Mouse (Mus musculus): ENCODE results near the gene Olfr1102. TPM values are rescaled to one million over a fixed set of nuclear protein-coding genes. Genes with fewer than 3 reads are reported as not detected.

Gene Olfr1102
- not detected for polyA plus RNA-seq (2012; fragmentation: generic; extraction: Trizol)

- Histone ChIP-seq H3K4me3 (no peak within 1 kb of the TSS), H3K36me3 (ENCODE audit: control insufficient read depth, insufficient read depth) (no peaks in the 10 kb centered on the region), H3K27me3 (ENCODE audit: control insufficient read depth, insufficient read depth, insufficient read length) (no peaks in the 10 kb centered on the region), H3ac (ENCODE audit: control insufficient read depth, insufficient read length) (no peak within 1 kb of the TSS), H3K79me2 (ENCODE audit: control insufficient read depth, insufficient read depth) (no peaks in the 10 kb centered on the region), H3K4me2 (ENCODE audit: low read depth) (no peak within 1 kb of the TSS)
- no peak for TF ChIP-seq MYOG (IDR thresholded peaks at IDR 0.05; ENCODE audit: control insufficient read depth in 1 of 3, insufficient read depth in 1 of 3, insufficient read length in 2 of 3, low read depth in 2 of 3)
- TF ChIP-seq CEBPB (IDR thresholded peaks at IDR 0.05; ENCODE audit: insufficient read depth, poor library complexity, severe bottlenecking), result no peak
- TF ChIP-seq E2F4 (IDR thresholded peaks at IDR 0.05; ENCODE audit: insufficient read depth), result no peak
- no peak for TF ChIP-seq USF1 (IDR thresholded peaks at IDR 0.05; ENCODE audit: low read depth)
- TF ChIP-seq TCF12 (IDR thresholded peaks at IDR 0.05; ENCODE audit: insufficient read depth, poor library complexity, severe bottlenecking), result no peak
- no peak for TF ChIP-seq POLR2A (IDR thresholded peaks at IDR 0.05; ENCODE audit: insufficient read length, low read depth)
- TF ChIP-seq SRF (IDR thresholded peaks at IDR 0.05; ENCODE audit: control insufficient read depth, insufficient read length, low read depth), result no peak
- no peak for TF ChIP-seq REST (IDR thresholded peaks at IDR 0.05; ENCODE audit: insufficient read depth, insufficient read length)
- TF ChIP-seq MAX (IDR thresholded peaks at IDR 0.05; ENCODE audit: low read depth), result no peak
- TF ChIP-seq TCF3 (IDR thresholded peaks at IDR 0.05; ENCODE audit: insufficient read length, low read depth), result no peak
- TF ChIP-seq MYOD1 (IDR thresholded peaks at IDR 0.05; ENCODE audit: control insufficient read depth in 1 of 3, insufficient read length in 2 of 3, low read depth in 2 of 3), result no peak
- no peak for TF ChIP-seq POLR2AphosphoS2 (IDR thresholded peaks at IDR 0.05; ENCODE audit: insufficient read length, low read depth)
These were observed at the start of gene Olfr1102 for GRCm38 (mm10) chr2:86998098-86998497. TSS of gene Olfr1102 (plus strand) at chr2:86998398.

GRCm38 (mm10) chr2:86960593-86960992 lies 37.6 kb upstream of the Olfr1102 start, which contains the start of gene Olfr1099:
TSS of gene Olfr1099 (minus strand) at chr2:86960693.
- no peak for TF ChIP-seq CEBPB (IDR thresholded peaks at IDR 0.05; ENCODE audit: insufficient read depth, poor library complexity, severe bottlenecking)
- no peak for TF ChIP-seq REST (IDR thresholded peaks at IDR 0.05; ENCODE audit: insufficient read depth, insufficient read length)
- no peak for TF ChIP-seq POLR2A (IDR thresholded peaks at IDR 0.05; ENCODE audit: insufficient read length, low read depth)
- TF ChIP-seq TCF3 (IDR thresholded peaks at IDR 0.05; ENCODE audit: insufficient read length, low read depth), result no peak
- no peak for TF ChIP-seq TCF12 (IDR thresholded peaks at IDR 0.05; ENCODE audit: insufficient read depth, poor library complexity, severe bottlenecking)
- Histone ChIP-seq H3ac (ENCODE audit: control insufficient read depth, insufficient read length) (no peak within 1 kb of the TSS), H3K27me3 (ENCODE audit: control insufficient read depth, insufficient read depth, insufficient read length) (no peaks in the 10 kb centered on the region)

GRCm38 (mm10) chr2:86979854-86980253 lies 18.3 kb upstream of the Olfr1102 start, which contains the start of gene Olfr1100:
TSS of gene Olfr1100 (minus strand) at chr2:86979954.
- TF ChIP-seq MYOD1 (IDR thresholded peaks at IDR 0.05; ENCODE audit: control insufficient read depth in 1 of 3, insufficient read length in 2 of 3, low read depth in 2 of 3), result no peak
- no peak for TF ChIP-seq MYOG (IDR thresholded peaks at IDR 0.05; ENCODE audit: control insufficient read depth in 1 of 3, insufficient read depth in 1 of 3, insufficient read length in 2 of 3, low read depth in 2 of 3)
- no peak for TF ChIP-seq POLR2AphosphoS2 (IDR thresholded peaks at IDR 0.05; ENCODE audit: insufficient read length, low read depth)
- TF ChIP-seq E2F4 (IDR thresholded peaks at IDR 0.05; ENCODE audit: insufficient read depth), result no peak
- no peak for TF ChIP-seq MAX (IDR thresholded peaks at IDR 0.05; ENCODE audit: low read depth)
- no peak for TF ChIP-seq TCF12 (IDR thresholded peaks at IDR 0.05; ENCODE audit: insufficient read depth, poor library complexity, severe bottlenecking)
- TF ChIP-seq CEBPB (IDR thresholded peaks at IDR 0.05; ENCODE audit: insufficient read depth, poor library complexity, severe bottlenecking), result no peak
- TF ChIP-seq REST (IDR thresholded peaks at IDR 0.05; ENCODE audit: insufficient read depth, insufficient read length), result no peak
- TF ChIP-seq POLR2A (IDR thresholded peaks at IDR 0.05; ENCODE audit: insufficient read length, low read depth), result no peak
- TF ChIP-seq TCF3 (IDR thresholded peaks at IDR 0.05; ENCODE audit: insufficient read length, low read depth), result no peak
- TF ChIP-seq USF1 (IDR thresholded peaks at IDR 0.05; ENCODE audit: low read depth), result no peak
- no peak for TF ChIP-seq SRF (IDR thresholded peaks at IDR 0.05; ENCODE audit: control insufficient read depth, insufficient read length, low read depth)
- Histone ChIP-seq H3K27me3 (ENCODE audit: control insufficient read depth, insufficient read depth, insufficient read length) (no peaks in the 10 kb centered on the region), H3K36me3 (ENCODE audit: control insufficient read depth, insufficient read depth) (no peaks in the 10 kb centered on the region), H3ac (ENCODE audit: control insufficient read depth, insufficient read length) (no peak within 1 kb of the TSS), H3K4me2 (ENCODE audit: low read depth) (no peak within 1 kb of the TSS), H3K79me2 (ENCODE audit: control insufficient read depth, insufficient read depth) (no peaks in the 10 kb centered on the region), H3K4me3 (no peak within 1 kb of the TSS)

More at GRCm38 (mm10) chr2:86960593-86960992, 37.6 kb upstream of the Olfr1102 start, which contains the start of gene Olfr1099:
- H3K4me2 ChIP-seq (ENCODE audit: low read depth), result no peak within 1 kb of the TSS
- no peaks in the 10 kb centered on the region for H3K79me2 ChIP-seq (ENCODE audit: control insufficient read depth, insufficient read depth)
- no peak within 1 kb of the TSS for H3K4me3 ChIP-seq
- no peaks in the 10 kb centered on the region for H3K36me3 ChIP-seq (ENCODE audit: control insufficient read depth, insufficient read depth)

- Histone ChIP-seq H3K36me3 (ENCODE audit: control insufficient read depth, insufficient read depth) (no peaks in the 10 kb centered on the region), H3K27me3 (ENCODE audit: control insufficient read depth, insufficient read depth, insufficient read length) (no peaks in the 10 kb centered on the region), H3ac (ENCODE audit: control insufficient read depth, insufficient read length) (no peak within 1 kb of the TSS), H3K79me2 (ENCODE audit: control insufficient read depth, insufficient read depth) (no peaks in the 10 kb centered on the region), H3K4me2 (ENCODE audit: low read depth) (no peak within 1 kb of the TSS), H3K4me3 (no peak within 1 kb of the TSS)
- no peak for TF ChIP-seq CEBPB (IDR thresholded peaks at IDR 0.05; ENCODE audit: insufficient read depth, poor library complexity, severe bottlenecking)
- TF ChIP-seq TCF12 (IDR thresholded peaks at IDR 0.05; ENCODE audit: insufficient read depth, poor library complexity, severe bottlenecking), result no peak
- TF ChIP-seq POLR2AphosphoS2 (IDR thresholded peaks at IDR 0.05; ENCODE audit: insufficient read length, low read depth), result no peak
- no peak for TF ChIP-seq USF1 (IDR thresholded peaks at IDR 0.05; ENCODE audit: low read depth)
- no peak for TF ChIP-seq POLR2A (IDR thresholded peaks at IDR 0.05; ENCODE audit: insufficient read length, low read depth)
- TF ChIP-seq MYOD1 (IDR thresholded peaks at IDR 0.05; ENCODE audit: control insufficient read depth in 1 of 3, insufficient read length in 2 of 3, low read depth in 2 of 3), result no peak
- TF ChIP-seq TCF3 (IDR thresholded peaks at IDR 0.05; ENCODE audit: insufficient read length, low read depth), result no peak
- no peak for TF ChIP-seq MYOG (IDR thresholded peaks at IDR 0.05; ENCODE audit: control insufficient read depth in 1 of 3, insufficient read depth in 1 of 3, insufficient read length in 2 of 3, low read depth in 2 of 3)
- no peak for TF ChIP-seq MAX (IDR thresholded peaks at IDR 0.05; ENCODE audit: low read depth)
- TF ChIP-seq SRF (IDR thresholded peaks at IDR 0.05; ENCODE audit: control insufficient read depth, insufficient read length, low read depth), result no peak
- TF ChIP-seq REST (IDR thresholded peaks at IDR 0.05; ENCODE audit: insufficient read depth, insufficient read length), result no peak
- TF ChIP-seq E2F4 (IDR thresholded peaks at IDR 0.05; ENCODE audit: insufficient read depth), result no peak
These were observed 7.1 kb upstream of the Olfr1102 start, which contains the start of gene Olfr1101 for GRCm38 (mm10) chr2:86991121-86991520. TSS of gene Olfr1101 (minus strand) at chr2:86991221.
